Mouse (Mus musculus) megakaryocyte, embryonic 14.5 days (primary cell): ENCODE results near the gene Dennd5a.
A peak's percentile ranks its signal among the peaks of the same experiment; 100 is the strongest.

Source experiments
- FLI1 ChIP-seq: IDR thresholded peaks from 2 replicates; pipeline ENCODE4 v1.6.1; 2012; ENCODE audit warnings: low read length, inconsistent platforms, mixed read lengths
- GATA1 ChIP-seq: IDR thresholded peaks from 3 replicates; pipeline ENCODE4 v1.6.1; 2012; ENCODE audit warnings: mixed read lengths, low read length, inconsistent platforms, borderline replicate concordance

GRCm38 (mm10) chr7:109986133-109986669 lies 25.9 kb upstream of the Dennd5a start:
- TF ChIP-seq GATA1 (no peak), FLI1 (peak; percentile 58; the same call in 1 of the 2 replicates)
